Mouse (Mus musculus) limb, embryonic 13.5 days (tissue): ENCODE measurements around the gene Lpgat1. TPM values are rescaled to one million over a fixed set of nuclear protein-coding genes. Genes with fewer than 3 reads are reported as not detected.

Experiments used
- ATAC-seq: fragments of 200-750 bp; cut with Nextera tagmentation; 2 replicates; pipeline ENCODE4 v1.8.0; 2017; ENCODE audit warnings: low read depth, moderate number of reproducible peaks, moderate TSS enrichment; ENCODE audit not compliant: low FRiP score
- H3K27ac ChIP-seq: fragments of 300-500 bp; sonication (generic); 2 replicates; pipeline ENCODE4 v1.5.1; 2015; ENCODE audit warnings: inconsistent platforms, mild to moderate bottlenecking, moderate library complexity
- H3K27me3 ChIP-seq: fragments of 300-500 bp; sonication (generic); 2 replicates; pipeline ENCODE4 v1.6.1; 2015; ENCODE audit warnings: mild to moderate bottlenecking, inconsistent platforms
- H3K36me3 ChIP-seq: fragments of 300-500 bp; sonication (generic); 2 replicates; pipeline ENCODE4 v1.6.1; 2015; ENCODE audit warnings: inconsistent platforms, mild to moderate bottlenecking, moderate library complexity
- H3K4me1 ChIP-seq: fragments of 300-500 bp; sonication (generic); 2 replicates; pipeline ENCODE4 v1.6.1; 2015; ENCODE audit warnings: inconsistent platforms
- H3K4me2 ChIP-seq: fragments of 300-500 bp; sonication (generic); replicated peaks from 2 replicates; pipeline ENCODE4 v1.6.1; 2015; ENCODE audit warnings: inconsistent platforms, mild to moderate bottlenecking, moderate library complexity
- H3K4me3 ChIP-seq: fragments of 300-500 bp; sonication (generic); 2 replicates; pipeline ENCODE4 v1.5.1; 2015; ENCODE audit warnings: moderate library complexity, mild to moderate bottlenecking, inconsistent platforms
- H3K9ac ChIP-seq: fragments of 300-500 bp; sonication (generic); 2 replicates; pipeline ENCODE4 v1.6.1; 2015; ENCODE audit warnings: mild to moderate bottlenecking, inconsistent platforms
- H3K9me3 ChIP-seq: fragments of 300-500 bp; sonication (generic); 2 replicates; pipeline ENCODE4 v1.6.1; 2016; ENCODE audit warnings: inconsistent platforms
- WGBS: fragments of 180-500 bp; shearing (Covaris S2); methylation state at CpG from one replicate; pipeline ENCODE4 v1.1.7; 2015; 5-methylcytosine and 5-hydroxymethylcytosine counted together
- polyA plus RNA-seq: library from polyadenylated mRNA; unstranded; fragments of >200 nt; fragmentation: Nextera tagmentation; extraction: Ambion mirVana; gene quantifications from 2 replicates; pipeline ENCODE4 v1.2.1, GENCODE M21; 2015

Lpgat1 gene
- polyA plus RNA-seq, 1 experiment from 2014 or later: 25.4 TPM

GRCm38 (mm10) chr1:191792991-191793390 is 75.4 kb downstream of the Lpgat1 start:
- no peak overlapping the region for H3K4me3 ChIP-seq
- no peaks in the 10 kb centered on the region for H3K27me3 ChIP-seq
- ATAC-seq: no peak
- H3K4me2 ChIP-seq: no peak overlapping the region
- peaks cover 6% of the 10 kb centered on the region; the same call in 1 of the 2 replicates for H3K9me3 ChIP-seq
- H3K27ac ChIP-seq: no peak overlapping the region
- no peak overlapping the region for H3K9ac ChIP-seq
- H3K4me1 ChIP-seq: no peaks in the 10 kb centered on the region; the same call in 1 of the 2 replicates
- WGBS: 72% methylated on average over 8 of the region's 8 CpGs
- no peaks in the 10 kb centered on the region for H3K36me3 ChIP-seq

DNA sequence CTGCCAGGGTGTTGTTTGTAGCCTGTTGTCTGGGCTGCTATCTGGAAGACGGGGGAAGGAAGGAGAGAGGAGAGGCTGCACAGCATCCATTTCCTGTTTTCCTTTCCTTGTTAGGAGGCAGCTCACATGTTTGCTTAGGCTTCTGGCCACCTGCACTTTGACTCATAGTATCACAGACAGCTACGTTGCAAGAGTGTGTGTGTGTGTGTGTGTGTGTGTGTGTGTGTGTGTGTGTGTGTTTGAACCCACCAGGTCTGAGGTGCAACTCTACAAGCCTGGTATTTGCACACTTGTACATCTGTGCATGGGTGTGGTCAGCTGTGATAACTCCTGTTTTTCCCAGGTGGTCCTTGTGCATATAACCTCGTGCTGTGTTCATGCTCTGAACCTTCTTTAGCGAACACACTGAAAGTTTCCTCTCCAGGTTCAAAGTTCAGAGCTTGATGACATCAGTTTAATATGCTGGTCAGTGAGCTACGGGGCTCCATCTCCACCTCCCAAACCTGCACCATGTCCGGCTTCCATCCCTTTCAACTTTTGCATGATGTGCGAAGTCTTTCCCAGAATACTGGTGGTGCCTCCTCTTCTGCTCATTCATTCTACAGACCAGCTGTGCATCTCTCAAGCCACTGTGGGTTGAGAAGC is 76.4 kb downstream of the Lpgat1 start:
- no peak overlapping the region for H3K9ac ChIP-seq
- H3K4me1 ChIP-seq: no peaks in the 10 kb centered on the region; the same call in 1 of the 2 replicates
- H3K27ac ChIP-seq: no peak overlapping the region
- no peaks in the 10 kb centered on the region for H3K36me3 ChIP-seq
- H3K27me3 ChIP-seq: no peaks in the 10 kb centered on the region
- H3K9me3 ChIP-seq: peaks cover 4% of the 10 kb centered on the region; the same call in 1 of the 2 replicates
- no peak for ATAC-seq
- no peak overlapping the region for H3K4me3 ChIP-seq
- WGBS: 82% methylated on average over 7 of the region's 7 CpGs
- H3K4me2 ChIP-seq: no peak overlapping the region

- Histone ChIP-seq H3K4me2 (no peak overlapping the region), H3K9me3 (no peaks in the 10 kb centered on the region), H3K27me3 (no peaks in the 10 kb centered on the region), H3K4me3 (no peak overlapping the region), H3K36me3 (no peaks in the 10 kb centered on the region), H3K9ac (no peak overlapping the region), H3K27ac (no peak overlapping the region), H3K4me1 (no peaks in the 10 kb centered on the region; the same call in 1 of the 2 replicates)
- ATAC-seq: no peak
- WGBS: 83% methylated on average over 4 of the region's 4 CpGs
These were observed 78.7 kb downstream of the Lpgat1 start for GRCm38 (mm10) chr1:191796238-191796896.

GRCm38 (mm10) chr1:191802093-191802819 is 84.6 kb downstream of the Lpgat1 start:
- no peaks in the 10 kb centered on the region for H3K4me1 ChIP-seq
- H3K9ac ChIP-seq: no peak overlapping the region
- peaks cover 5% of the 10 kb centered on the region; the same call in 1 of the 2 replicates for H3K9me3 ChIP-seq
- ATAC-seq: no peak
- 56% methylated on average over 9 of the region's 9 CpGs for WGBS
- no peak overlapping the region for H3K27ac ChIP-seq
- H3K27me3 ChIP-seq: no peaks in the 10 kb centered on the region
- H3K4me2 ChIP-seq: no peak overlapping the region
- H3K36me3 ChIP-seq: no peaks in the 10 kb centered on the region
- no peak overlapping the region for H3K4me3 ChIP-seq

DNA sequence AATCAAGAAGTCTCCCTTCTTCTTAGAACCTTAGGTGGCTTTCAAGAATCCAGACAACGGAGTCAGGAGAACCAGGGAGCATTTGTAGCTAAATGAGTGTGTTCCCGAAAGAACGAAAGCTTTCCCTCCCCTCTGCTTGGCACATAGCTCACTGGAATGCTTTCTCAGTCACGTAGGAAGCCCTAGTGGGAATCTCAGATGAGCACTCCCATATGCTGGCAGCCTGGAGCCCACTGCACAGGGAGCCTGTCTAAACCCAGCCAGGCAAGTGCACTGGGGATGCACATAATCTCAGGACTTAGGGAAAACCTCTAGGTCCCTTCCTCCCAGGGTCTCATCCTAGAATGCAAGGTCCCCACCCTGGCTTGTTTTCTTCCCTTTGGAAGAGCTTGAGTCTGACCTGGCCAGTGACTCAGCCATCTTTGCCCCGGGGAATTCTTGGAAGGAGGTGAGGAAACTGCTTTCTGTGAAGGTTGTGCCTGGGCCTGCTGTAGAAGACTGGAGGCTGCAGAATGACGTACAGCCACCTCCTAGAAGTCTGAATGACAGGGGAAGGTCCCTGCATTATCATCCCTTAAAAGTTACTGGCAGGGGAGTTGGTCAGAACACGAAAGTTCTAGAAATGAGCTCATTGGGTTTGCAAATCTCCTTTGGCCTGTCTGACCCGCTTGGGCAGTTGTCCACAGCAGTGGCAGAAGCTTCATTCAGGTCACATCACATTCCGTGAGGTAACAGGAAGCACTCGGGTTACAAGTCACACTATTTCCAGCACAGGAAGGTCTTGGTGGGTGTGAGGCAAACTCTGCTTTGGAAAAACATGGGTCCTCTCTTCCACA is 85.4 kb downstream of the Lpgat1 start:
- 63% methylated on average over 10 of the region's 10 CpGs for WGBS
- ATAC-seq: no peak
- no peaks in the 10 kb centered on the region for H3K4me1 ChIP-seq
- H3K9ac ChIP-seq: no peak overlapping the region
- no peaks in the 10 kb centered on the region for H3K36me3 ChIP-seq
- H3K27me3 ChIP-seq: no peaks in the 10 kb centered on the region
- no peak overlapping the region for H3K27ac ChIP-seq
- no peak overlapping the region for H3K4me3 ChIP-seq
- H3K4me2 ChIP-seq: no peak overlapping the region
- peaks cover 5% of the 10 kb centered on the region; the same call in 1 of the 2 replicates for H3K9me3 ChIP-seq

DNA sequence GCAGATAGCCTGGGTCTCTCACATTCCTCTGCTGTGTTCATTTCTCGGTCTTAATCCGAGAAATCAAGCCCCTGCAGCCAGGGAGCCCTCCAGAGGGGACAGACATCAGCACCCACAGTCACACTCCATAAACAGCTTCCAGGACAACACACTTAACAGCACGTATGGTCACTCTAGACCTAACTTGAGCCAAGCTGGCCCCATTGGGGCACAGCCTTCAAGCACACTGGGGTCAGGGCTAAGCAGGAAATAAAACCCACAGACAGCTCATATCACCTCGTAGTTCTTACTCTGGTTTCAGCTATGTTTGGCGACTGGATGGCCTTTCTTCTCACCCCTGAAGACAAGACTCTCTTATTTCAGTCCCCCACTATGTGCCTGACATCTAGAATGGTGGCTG is 87.1 kb downstream of the Lpgat1 start:
- H3K4me1 ChIP-seq: no peaks in the 10 kb centered on the region
- peaks cover 5% of the 10 kb centered on the region; the same call in 1 of the 2 replicates for H3K9me3 ChIP-seq
- WGBS: 37% methylated on average over 5 of the region's 5 CpGs
- H3K36me3 ChIP-seq: no peaks in the 10 kb centered on the region
- H3K27me3 ChIP-seq: no peaks in the 10 kb centered on the region
- no peak overlapping the region for H3K9ac ChIP-seq
- no peak overlapping the region for H3K4me3 ChIP-seq
- no peak overlapping the region for H3K27ac ChIP-seq
- ATAC-seq: no peak
- H3K4me2 ChIP-seq: no peak overlapping the region

DNA sequence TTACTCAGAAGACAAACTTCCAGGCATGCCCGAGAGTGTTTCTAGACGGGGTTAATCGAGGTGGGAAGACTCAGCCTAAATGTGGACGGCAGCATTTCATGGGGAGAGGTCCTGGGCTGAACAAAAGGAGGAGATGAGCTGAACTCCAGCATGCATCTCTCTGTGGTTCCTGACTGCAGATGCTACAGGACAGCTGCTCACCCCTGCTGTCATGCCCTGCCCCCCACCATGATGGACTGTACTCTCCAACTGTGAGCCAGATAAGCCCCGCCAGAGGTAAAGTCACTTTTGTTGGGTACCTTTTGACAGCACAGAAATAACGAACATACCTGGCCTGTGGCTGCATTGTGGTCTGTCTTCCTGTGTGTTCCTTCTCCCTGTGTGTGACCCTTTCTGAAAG is 88.2 kb downstream of the Lpgat1 start:
- Histone ChIP-seq H3K4me1 (no peaks in the 10 kb centered on the region), H3K9me3 (peaks cover 5% of the 10 kb centered on the region; the same call in 1 of the 2 replicates), H3K36me3 (no peaks in the 10 kb centered on the region), H3K9ac (no peak overlapping the region), H3K27me3 (no peaks in the 10 kb centered on the region), H3K4me2 (no peak overlapping the region), H3K27ac (no peak overlapping the region), H3K4me3 (no peak overlapping the region)
- ATAC-seq: no peak
- WGBS: 72% methylated on average over 6 of the region's 6 CpGs

DNA sequence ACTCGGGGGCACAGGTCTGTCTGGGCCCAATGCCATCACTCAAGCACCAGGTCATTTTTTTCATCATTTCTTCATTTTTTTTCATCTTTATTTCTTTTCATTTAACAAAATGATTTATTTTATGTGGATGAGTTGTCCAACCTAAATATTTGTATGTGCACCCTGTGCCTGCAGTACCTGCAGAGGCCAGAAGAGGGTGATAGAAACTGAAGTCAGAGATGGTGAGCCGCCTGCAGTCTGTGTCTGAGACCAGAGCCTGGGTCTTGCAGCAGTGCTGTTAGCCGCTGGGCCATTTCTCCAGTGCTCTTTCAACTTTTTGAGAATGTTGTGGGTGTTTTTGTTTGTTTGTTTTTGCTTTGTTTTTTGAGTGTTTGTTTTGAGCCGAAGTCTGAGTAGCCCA is 89.1 kb downstream of the Lpgat1 start:
- 93% methylated on average over 4 of the region's 4 CpGs for WGBS
- no peak overlapping the region for H3K4me2 ChIP-seq
- no peaks in the 10 kb centered on the region for H3K27me3 ChIP-seq
- H3K4me3 ChIP-seq: no peak overlapping the region
- no peaks in the 10 kb centered on the region for H3K36me3 ChIP-seq
- H3K9ac ChIP-seq: no peak overlapping the region
- peaks cover 5% of the 10 kb centered on the region; the same call in 1 of the 2 replicates for H3K9me3 ChIP-seq
- H3K4me1 ChIP-seq: no peaks in the 10 kb centered on the region
- no peak for ATAC-seq
- no peak overlapping the region for H3K27ac ChIP-seq

DNA sequence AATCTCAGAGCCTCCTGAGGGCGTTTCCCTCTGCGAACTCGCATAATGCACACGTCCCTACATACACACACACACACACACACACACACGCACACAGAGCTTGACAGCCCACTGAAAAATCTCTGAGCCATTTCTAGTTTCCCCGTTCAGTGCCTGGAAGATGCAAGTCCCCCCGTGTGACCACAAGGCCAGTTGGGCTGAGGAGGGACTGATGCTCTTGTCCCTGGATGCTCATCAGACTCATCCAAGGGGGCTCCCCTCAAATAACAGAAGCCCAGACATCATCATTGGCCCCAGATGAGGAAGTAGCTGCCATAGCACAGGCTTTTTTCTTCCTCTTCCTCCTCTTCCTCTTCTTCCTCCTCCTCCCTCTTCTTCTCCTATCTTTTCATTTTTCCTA is 90.3 kb downstream of the Lpgat1 start:
- no peak overlapping the region for H3K9ac ChIP-seq
- H3K27ac ChIP-seq: no peak overlapping the region
- no peaks in the 10 kb centered on the region for H3K27me3 ChIP-seq
- no peak for ATAC-seq
- peaks cover 5% of the 10 kb centered on the region; the same call in 1 of the 2 replicates for H3K9me3 ChIP-seq
- H3K36me3 ChIP-seq: no peaks in the 10 kb centered on the region
- 90% methylated on average over 7 of the region's 7 CpGs for WGBS
- no peaks in the 10 kb centered on the region for H3K4me1 ChIP-seq
- no peak overlapping the region for H3K4me3 ChIP-seq
- H3K4me2 ChIP-seq: no peak overlapping the region

DNA sequence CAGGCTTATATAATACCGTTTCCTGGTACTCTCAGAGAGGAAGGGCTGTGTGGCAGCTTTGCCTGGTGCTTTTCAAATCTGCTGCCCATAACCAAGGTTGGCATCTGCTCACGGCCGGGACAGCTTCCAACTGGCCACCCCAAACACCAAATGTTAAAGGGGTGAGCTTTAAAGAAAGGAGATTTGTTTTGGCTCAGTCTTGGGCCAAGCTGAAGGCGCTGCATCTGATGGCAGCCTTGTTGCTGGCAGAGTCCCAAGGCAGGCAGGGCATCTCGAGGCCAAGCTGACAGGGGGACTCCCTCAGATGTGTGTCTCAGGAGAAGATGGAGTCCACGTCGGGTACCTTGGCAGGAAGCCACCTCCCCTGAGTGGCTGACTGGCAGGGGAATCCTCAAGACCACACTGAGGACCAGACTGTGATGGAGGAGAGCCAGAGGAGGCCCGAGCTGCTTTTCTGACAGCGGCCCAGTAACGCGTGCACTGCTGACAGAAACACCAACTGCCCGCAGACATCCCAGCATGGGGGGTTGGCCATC is 91.1 kb downstream of the Lpgat1 start:
- Histone ChIP-seq H3K36me3 (no peaks in the 10 kb centered on the region), H3K27me3 (no peaks in the 10 kb centered on the region), H3K9ac (no peak overlapping the region), H3K27ac (no peak overlapping the region), H3K9me3 (peaks cover 5% of the 10 kb centered on the region; the same call in 1 of the 2 replicates), H3K4me1 (no peaks in the 10 kb centered on the region), H3K4me3 (no peak overlapping the region), H3K4me2 (no peak overlapping the region)
- ATAC-seq: no peak
- 79% methylated on average over 12 of the region's 12 CpGs for WGBS

- no peaks in the 10 kb centered on the region for H3K36me3 ChIP-seq
- no peak overlapping the region for H3K4me2 ChIP-seq
- 88% methylated on average over 12 of the region's 12 CpGs for WGBS
- no peak overlapping the region for H3K27ac ChIP-seq
- H3K4me1 ChIP-seq: no peaks in the 10 kb centered on the region
- ATAC-seq: no peak
- H3K27me3 ChIP-seq: no peaks in the 10 kb centered on the region
- peaks cover 2% of the 10 kb centered on the region; the same call in 1 of the 2 replicates for H3K9me3 ChIP-seq
- H3K4me3 ChIP-seq: no peak overlapping the region
- no peak overlapping the region for H3K9ac ChIP-seq
These were observed 94.1 kb downstream of the Lpgat1 start for GRCm38 (mm10) chr1:191811774-191812173.
